23 mouse cellular contexts compared by ENCODE assay signal in the genomic region with DNA sequence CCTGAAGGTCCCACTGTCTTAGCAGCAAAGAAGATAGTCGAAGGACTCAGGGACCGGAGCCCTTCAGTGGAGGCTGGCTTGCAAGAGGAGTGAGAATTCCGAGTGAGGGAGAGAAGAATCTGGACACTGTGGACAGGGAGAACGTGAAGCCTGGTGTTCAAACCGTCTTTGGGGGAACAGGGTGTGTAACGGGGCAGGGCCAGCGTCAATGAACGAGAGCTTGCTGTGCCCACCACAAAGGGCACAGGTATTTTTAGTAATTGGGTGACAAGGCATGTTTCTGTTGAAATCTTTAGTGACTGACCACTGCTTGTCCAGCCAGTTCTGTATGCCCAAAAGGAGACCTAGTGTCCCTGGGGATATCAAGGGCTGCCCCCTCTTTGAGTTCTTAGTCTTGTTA. TPM values are rescaled to one million over a fixed set of nuclear protein-coding genes. Genes with fewer than 3 reads are reported as not detected.
DNase-seq lines count a peak whose midpoint lies in the region; ATAC-seq and TF ChIP-seq lines count a peak whose summit lies in the region.
"Had no signal": no experiment of that assay in that cellular context is flagged by ENCODE, and none has a peak within 500 bp of the region (broad histone marks: within the 10 kb centered on the region; RNA-seq: fewer than 3 reads in every experiment).

No protein-coding gene starts in this region.

- H3K9me3 ChIP-seq in kidney, embryonic 15.5 days (replicated peaks), result no peaks in the 10 kb centered on the region
- no peaks in the 10 kb centered on the region for H3K9me3 ChIP-seq in intestine, embryonic 15.5 days
- H3K9me3 ChIP-seq in intestine, postnatal 0 days (ENCODE audit: control insufficient read depth), result no peaks in the 10 kb centered on the region
- no peaks in the 10 kb centered on the region for H3K9me3 ChIP-seq in stomach, postnatal 0 days (ENCODE audit: control insufficient read depth, low read length)
- H3K9me3 ChIP-seq in midbrain, embryonic 11.5 days (ENCODE audit: control insufficient read depth, low read length), result no peaks in the 10 kb centered on the region
- H3K9me3 ChIP-seq: forebrain, embryonic 13.5 days; G1E; heart, embryonic 15.5 days; hindbrain, embryonic 13.5 days had no signal

- no peak for ATAC-seq in kidney, embryonic 15.5 days (replicated peaks; ENCODE audit: low FRiP score)
- no peak for ATAC-seq in intestine, embryonic 15.5 days
- no peak for ATAC-seq in intestine, postnatal 0 days
- ATAC-seq in stomach, postnatal 0 days (ENCODE audit: low FRiP score, low TSS enrichment), result no peak
- ATAC-seq in midbrain, embryonic 11.5 days (ENCODE audit: low FRiP score), result no peak
- ATAC-seq: forebrain, embryonic 13.5 days; forebrain, postnatal 0 days; hindbrain, postnatal 0 days had no signal

- H3K9ac ChIP-seq in kidney, embryonic 15.5 days, result no peak overlapping the region
- no peak overlapping the region for H3K9ac ChIP-seq in intestine, embryonic 15.5 days
- H3K9ac ChIP-seq in intestine, postnatal 0 days (ENCODE audit: low read depth, low read length), result no peak overlapping the region
- no peak overlapping the region for H3K9ac ChIP-seq in stomach, postnatal 0 days (ENCODE audit: low read length)
- H3K9ac ChIP-seq in midbrain, embryonic 11.5 days (ENCODE audit: low read length), result no peak overlapping the region
- H3K9ac ChIP-seq: forebrain, embryonic 13.5 days; forebrain, postnatal 0 days; heart, embryonic 15.5 days; hindbrain, embryonic 13.5 days had no signal

- peak overlapping the region; percentile 75 for H3K27ac ChIP-seq in kidney, embryonic 15.5 days
- 0 out of 2 replicates have a peak overlapping the region, but pooled peaks have one; percentile 7 for H3K27ac ChIP-seq in intestine, embryonic 15.5 days
- peak overlapping the region; percentile 64; the same call in 1 of the 2 replicates for H3K27ac ChIP-seq in intestine, postnatal 0 days (ENCODE audit: low read depth, low read length)
- H3K27ac ChIP-seq in stomach, postnatal 0 days (replicated peaks), result no peak overlapping the region
- H3K27ac ChIP-seq in midbrain, embryonic 11.5 days (ENCODE audit: low read depth, low read length), result no peak overlapping the region
- H3K27ac ChIP-seq: forebrain, embryonic 13.5 days; heart, embryonic 15.5 days; hindbrain, embryonic 13.5 days; hindbrain, postnatal 0 days had no signal

- H3K36me3 ChIP-seq in kidney, embryonic 15.5 days, result no peaks in the 10 kb centered on the region
- H3K36me3 ChIP-seq in intestine, embryonic 15.5 days, result no peaks in the 10 kb centered on the region
- no peaks in the 10 kb centered on the region for H3K36me3 ChIP-seq in intestine, postnatal 0 days (ENCODE audit: control insufficient read depth, insufficient read depth)
- H3K36me3 ChIP-seq in stomach, postnatal 0 days (ENCODE audit: control insufficient read depth, insufficient read depth, low read length), result no peaks in the 10 kb centered on the region
- no peaks in the 10 kb centered on the region for H3K36me3 ChIP-seq in midbrain, embryonic 11.5 days (ENCODE audit: control insufficient read depth, insufficient read depth, low read length)
- H3K36me3 ChIP-seq: heart, embryonic 15.5 days; hindbrain, embryonic 13.5 days had no signal

- H3K4me2 ChIP-seq in kidney, embryonic 15.5 days, result 0 out of 2 replicates have a peak overlapping the region, but pooled peaks have one; percentile 29
- peak overlapping the region; percentile 20 for H3K4me2 ChIP-seq in intestine, embryonic 15.5 days (replicated peaks)
- H3K4me2 ChIP-seq in intestine, postnatal 0 days (replicated peaks; ENCODE audit: low read depth), result peak overlapping the region; percentile 30
- no peak overlapping the region for H3K4me2 ChIP-seq in stomach, postnatal 0 days (replicated peaks; ENCODE audit: low read depth)
- H3K4me2 ChIP-seq in midbrain, embryonic 11.5 days, result no peak overlapping the region
- H3K4me2 ChIP-seq: forebrain, embryonic 13.5 days; heart, embryonic 15.5 days; hindbrain, embryonic 13.5 days had no signal

- no peak overlapping the region for H3K4me3 ChIP-seq in kidney, embryonic 15.5 days (replicated peaks)
- H3K4me3 ChIP-seq in intestine, embryonic 15.5 days (replicated peaks), result no peak overlapping the region
- no peak overlapping the region for H3K4me3 ChIP-seq in intestine, postnatal 0 days (ENCODE audit: low read depth, low read length)
- H3K4me3 ChIP-seq in stomach, postnatal 0 days (ENCODE audit: low read depth, low read length), result no peak overlapping the region
- no peak overlapping the region for H3K4me3 ChIP-seq in midbrain, embryonic 11.5 days (ENCODE audit: low read depth, low read length)
- H3K4me3 ChIP-seq: forebrain, embryonic 13.5 days; heart, embryonic 15.5 days; hindbrain, embryonic 13.5 days had no signal

- no peak for TF ChIP-seq EP300 in stomach, postnatal 0 days (optimal IDR thresholded peaks at IDR 0.05)

- H3K4me1 ChIP-seq in kidney, embryonic 15.5 days, result peaks cover 44% of the 10 kb centered on the region
- H3K4me1 ChIP-seq in intestine, embryonic 15.5 days (replicated peaks), result peaks cover 16% of the 10 kb centered on the region
- peaks cover 6% of the 10 kb centered on the region for H3K4me1 ChIP-seq in intestine, postnatal 0 days (replicated peaks; ENCODE audit: control insufficient read depth, insufficient read depth, low read length)
- 0 out of 2 replicates have a peak, but pooled peaks cover 2% of the 10 kb centered on the region for H3K4me1 ChIP-seq in stomach, postnatal 0 days (replicated peaks; ENCODE audit: control insufficient read depth, insufficient read depth)
- H3K4me1 ChIP-seq in midbrain, embryonic 11.5 days (ENCODE audit: control insufficient read depth, insufficient read depth, low read length), result no peaks in the 10 kb centered on the region; the same call in 1 of the 2 replicates

- no peak for TF ChIP-seq CTCF in intestine, postnatal 0 days (IDR thresholded peaks at IDR 0.05; ENCODE audit: low read depth)
- no peak for TF ChIP-seq CTCF in stomach, postnatal 0 days (IDR thresholded peaks at IDR 0.05; ENCODE audit: low read depth)

- no peak for DNase-seq in kidney, postnatal 14 days
- peak; percentile 12 for DNase-seq in stomach, postnatal 0 days (ENCODE audit: low spot score)
- DNase-seq in thymus, postnatal 0 days (ENCODE audit: low spot score), result no peak
- DNase-seq in midbrain, embryonic 11.5 days (ENCODE audit: low spot score, missing footprints), result no peak
- DNase-seq: adrenal gland, adult 8-10 months; cerebellum, adult 11 months; cerebellum, adult 8-10 months; cerebellum, postnatal 14 days; forebrain, postnatal 0 days; gastrocnemius, postnatal 25 days; heart, adult 18-20 months; heart, postnatal 14 days had no signal

- H3K27me3 ChIP-seq in kidney, embryonic 15.5 days, result no peaks in the 10 kb centered on the region
- H3K27me3 ChIP-seq in intestine, embryonic 15.5 days (replicated peaks), result no peaks in the 10 kb centered on the region
- no peaks in the 10 kb centered on the region for H3K27me3 ChIP-seq in intestine, postnatal 0 days (replicated peaks; ENCODE audit: control insufficient read depth, insufficient read depth, low read length)
- no peaks in the 10 kb centered on the region for H3K27me3 ChIP-seq in stomach, postnatal 0 days (ENCODE audit: control insufficient read depth, insufficient read depth, low read length)
- H3K27me3 ChIP-seq in midbrain, embryonic 11.5 days (ENCODE audit: control insufficient read depth, insufficient read depth, low read length), result peaks cover 20% of the 10 kb centered on the region; the same call in 1 of the 2 replicates
- H3K27me3 ChIP-seq: heart, embryonic 15.5 days had no signal

- 79% methylated on average over 8 of the region's 8 CpGs for WGBS in kidney, embryonic 15.5 days
- 67% methylated on average over 8 of the region's 8 CpGs for WGBS in intestine, embryonic 15.5 days
- WGBS in intestine, postnatal 0 days, result 34% methylated on average over 8 of the region's 8 CpGs
- 64% methylated on average over 8 of the region's 8 CpGs for WGBS in stomach, postnatal 0 days
- 94% methylated on average over 8 of the region's 8 CpGs for WGBS in midbrain, embryonic 11.5 days

RNA-seq across cellular contexts. Expression of a gene that starts 4.6 kb away (rescaled TPM):
- 46.1 and 46.6 TPM in 2 replicates for polyA plus RNA-seq in kidney, embryonic 15.5 days (2015; fragmentation: Nextera tagmentation; extraction: Ambion mirVana)
- polyA plus RNA-seq in intestine, embryonic 15.5 days (2015; fragmentation: Nextera tagmentation; extraction: Ambion mirVana), result 71.5 and 72.2 TPM in 2 replicates
- 82.3 and 86.7 TPM in 2 replicates for polyA plus RNA-seq in intestine, postnatal 0 days (2015; fragmentation: Nextera tagmentation; extraction: Ambion mirVana)
- 60.6 and 67.3 TPM in 2 replicates for polyA plus RNA-seq in stomach, postnatal 0 days (2015; fragmentation: Nextera tagmentation; extraction: Ambion mirVana)
- polyA plus RNA-seq in thymus, postnatal 0 days (2015; fragmentation: Nextera tagmentation; extraction: Ambion mirVana), result 48.4 and 49.0 TPM in 2 replicates
- polyA plus RNA-seq in midbrain, embryonic 11.5 days (2014; fragmentation: Nextera tagmentation; extraction: Ambion mirVana), result 3.0 and 4.0 TPM in 2 replicates

RNA-seq across cellular contexts. Expression of a gene that starts 56.4 kb away (rescaled TPM):
- polyA plus RNA-seq in kidney, embryonic 15.5 days (2015; fragmentation: Nextera tagmentation; extraction: Ambion mirVana), result 0.57 and 2.4 TPM in 2 replicates
- polyA plus RNA-seq in intestine, embryonic 15.5 days (2015; fragmentation: Nextera tagmentation; extraction: Ambion mirVana), result 1.9 TPM in 1 of 2 replicates, not detected in the other
- 0.46 and 1.3 TPM in 2 replicates for polyA plus RNA-seq in intestine, postnatal 0 days (2015; fragmentation: Nextera tagmentation; extraction: Ambion mirVana)
- polyA plus RNA-seq in stomach, postnatal 0 days (2015; fragmentation: Nextera tagmentation; extraction: Ambion mirVana), result 1.9 and 2.8 TPM in 2 replicates
- not detected in 2 replicates for polyA plus RNA-seq in thymus, postnatal 0 days (2015; fragmentation: Nextera tagmentation; extraction: Ambion mirVana)
- polyA plus RNA-seq in midbrain, embryonic 11.5 days (2014; fragmentation: Nextera tagmentation; extraction: Ambion mirVana), result not detected in 2 replicates
- polyA plus RNA-seq: brain, embryonic 14.5 days; embryonic facial prominence, embryonic 14.5 days; forebrain, embryonic 13.5 days; forebrain, postnatal 0 days; G1E; heart, embryonic 11.5 days; heart, embryonic 15.5 days; hindbrain, embryonic 13.5 days had no signal

Comparison
In these comparisons a context has a peak if more than half of its experiments do, and no peak if none do; other contexts are left out.
1. H3K27ac ChIP-seq: peak in kidney, embryonic 15.5 days (single experiment), intestine, embryonic 15.5 days (single experiment) and intestine, postnatal 0 days (single experiment); none in stomach, postnatal 0 days (single experiment) and midbrain, embryonic 11.5 days (single experiment).
2. H3K4me2 ChIP-seq: peak in kidney, embryonic 15.5 days (single experiment), intestine, embryonic 15.5 days (single experiment) and intestine, postnatal 0 days (single experiment); none in stomach, postnatal 0 days (single experiment) and midbrain, embryonic 11.5 days (single experiment).